Mouse (Mus musculus): ENCODE data around the gene Igfbp7. TPM values are rescaled to one million over a fixed set of nuclear protein-coding genes. Genes with fewer than 3 reads are reported as not detected.

The Igfbp7 gene
- polyA plus RNA-seq, 1 experiment from 2014 or later = 5.1 TPM

DNA sequence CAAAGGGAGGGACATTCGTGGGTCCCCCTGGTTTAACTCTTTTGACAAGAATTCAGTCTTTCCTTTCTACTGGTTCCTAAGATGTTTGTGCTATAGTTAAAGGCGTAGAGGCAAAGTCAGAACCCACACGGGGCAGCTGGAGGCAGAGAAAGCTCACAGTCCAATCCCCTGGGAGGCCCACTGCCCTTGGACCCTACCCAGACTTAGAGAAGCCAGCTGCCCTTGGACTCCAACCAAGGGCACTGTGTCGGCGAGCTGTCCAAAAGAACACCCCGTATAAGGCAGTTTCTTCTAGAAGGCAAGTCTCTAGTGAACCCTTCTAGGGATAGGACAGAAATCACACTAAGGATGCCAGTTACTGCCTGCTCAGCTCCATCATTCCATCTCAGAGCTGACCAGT lies 7.0 kb downstream of the Igfbp7 start:
- no peak for DNase-seq (ENCODE audit: extremely low spot score, low spot score)
- Histone ChIP-seq H3K9me3 (peaks cover 5% of the 10 kb centered on the region; the same call in 1 of the 2 replicates), H3K27me3 (ENCODE audit: poor library complexity, severe bottlenecking) (peaks cover 36% of the 10 kb centered on the region), H3K27ac (no peak overlapping the region), H3K4me3 (no peak overlapping the region), H3K36me3 (replicated peaks) (no peaks in the 10 kb centered on the region), H3K4me1 (peaks cover 32% of the 10 kb centered on the region)
- WGBS = 91% methylated on average over 6 of the region's 6 CpGs

DNA sequence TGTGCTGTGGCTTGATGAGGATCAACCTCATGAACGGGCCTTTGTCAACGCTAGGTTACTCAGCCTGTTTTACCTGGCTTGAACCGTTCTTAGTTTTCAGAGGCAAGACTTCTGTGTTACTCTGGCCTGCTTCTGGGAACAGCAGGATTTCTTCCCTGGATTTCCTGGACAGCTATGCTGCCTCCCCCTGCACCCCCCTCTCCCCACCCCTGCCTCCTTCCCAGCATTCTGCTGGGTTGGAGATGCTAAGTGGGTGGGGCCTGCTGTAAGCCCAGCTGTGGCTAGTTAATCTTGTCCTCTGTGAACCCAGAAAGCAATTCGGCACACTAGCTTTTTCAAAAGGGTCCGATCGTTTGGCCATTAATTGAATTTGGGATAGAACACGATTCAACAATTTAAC lies 7.7 kb downstream of the Igfbp7 start:
- no peak for DNase-seq (ENCODE audit: extremely low spot score, low spot score)
- Histone ChIP-seq H3K27ac (no peak overlapping the region), H3K9me3 (no peaks in the 10 kb centered on the region), H3K4me1 (peaks cover 36% of the 10 kb centered on the region), H3K36me3 (replicated peaks) (no peaks in the 10 kb centered on the region), H3K4me3 (no peak overlapping the region), H3K27me3 (ENCODE audit: poor library complexity, severe bottlenecking) (peaks cover 29% of the 10 kb centered on the region)
- WGBS = 85% methylated on average over 7 of the region's 7 CpGs

DNA sequence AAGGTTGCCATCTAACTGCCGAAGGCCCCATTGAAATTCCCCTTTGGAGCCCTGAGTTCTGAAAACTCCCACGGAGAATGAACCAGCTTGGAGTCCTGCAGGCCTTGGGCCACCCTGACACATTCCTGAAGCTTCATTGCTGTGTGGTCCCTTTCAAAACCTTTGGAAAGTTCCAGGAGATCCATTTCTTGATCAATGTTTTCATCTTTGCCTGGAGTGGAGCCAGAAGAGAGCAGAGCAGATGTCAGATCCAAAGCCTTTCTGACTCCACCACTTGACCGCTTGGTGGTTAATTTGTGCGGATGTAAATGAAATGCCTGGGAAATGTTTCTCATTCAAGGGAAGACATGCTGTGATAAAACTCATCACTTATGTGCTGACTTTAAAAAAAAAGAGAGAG lies 8.8 kb downstream of the Igfbp7 start:
- DNase-seq (ENCODE audit: extremely low spot score, low spot score) = no peak
- no peak overlapping the region for H3K4me3 ChIP-seq
- H3K36me3 ChIP-seq (replicated peaks) = no peaks in the 10 kb centered on the region
- peaks cover 19% of the 10 kb centered on the region for H3K27me3 ChIP-seq (ENCODE audit: poor library complexity, severe bottlenecking)
- 76% methylated on average over 4 of the region's 4 CpGs for WGBS
- peaks cover 39% of the 10 kb centered on the region for H3K4me1 ChIP-seq
- no peak overlapping the region for H3K27ac ChIP-seq
- no peaks in the 10 kb centered on the region for H3K9me3 ChIP-seq

DNA sequence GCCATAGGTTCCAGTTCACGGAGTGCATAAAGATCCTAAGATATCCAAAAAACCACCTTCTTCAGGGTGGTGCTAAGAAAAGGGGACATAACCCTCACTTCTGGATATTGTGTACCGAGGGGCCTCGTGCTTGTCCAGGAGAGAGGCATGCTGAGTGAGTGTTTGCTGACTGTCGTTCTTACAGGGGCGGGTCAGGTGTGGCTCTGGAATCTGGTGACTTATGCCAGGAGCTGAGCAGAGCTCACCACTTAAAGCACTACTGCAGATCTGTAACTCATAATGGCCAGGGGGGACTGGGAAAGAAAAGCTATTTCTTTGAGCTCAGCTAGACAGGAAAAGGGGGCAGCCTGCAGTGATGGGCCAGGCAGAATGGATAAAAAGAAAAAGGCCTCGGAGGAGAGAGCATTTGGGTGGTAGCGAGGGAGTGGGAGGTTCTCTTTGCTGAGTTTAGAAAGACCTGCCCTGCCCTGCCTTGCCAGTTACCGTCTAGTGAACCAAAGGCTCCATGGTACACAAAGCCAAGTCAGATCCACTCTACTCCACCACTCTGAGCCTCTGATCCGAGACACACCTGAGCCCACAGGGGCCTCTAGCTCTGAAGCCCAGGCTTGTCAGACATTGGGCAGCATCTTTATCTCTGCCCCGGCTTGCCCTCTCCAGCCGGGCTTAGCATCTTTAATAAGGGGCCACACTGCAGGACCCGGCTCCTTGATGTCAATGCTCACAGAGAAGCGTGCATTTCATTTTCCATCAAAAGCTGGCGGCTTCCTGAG lies 9.4 kb downstream of the Igfbp7 start:
- no peak for DNase-seq (ENCODE audit: extremely low spot score, low spot score)
- Histone ChIP-seq H3K4me3 (no peak overlapping the region), H3K4me1 (peaks cover 42% of the 10 kb centered on the region), H3K36me3 (replicated peaks) (no peaks in the 10 kb centered on the region), H3K27me3 (ENCODE audit: poor library complexity, severe bottlenecking) (peaks cover 18% of the 10 kb centered on the region), H3K27ac (peak overlapping the region; percentile 20; the same call in 1 of the 2 replicates), H3K9me3 (no peaks in the 10 kb centered on the region)
- 71% methylated on average over 14 of the region's 14 CpGs for WGBS

DNA sequence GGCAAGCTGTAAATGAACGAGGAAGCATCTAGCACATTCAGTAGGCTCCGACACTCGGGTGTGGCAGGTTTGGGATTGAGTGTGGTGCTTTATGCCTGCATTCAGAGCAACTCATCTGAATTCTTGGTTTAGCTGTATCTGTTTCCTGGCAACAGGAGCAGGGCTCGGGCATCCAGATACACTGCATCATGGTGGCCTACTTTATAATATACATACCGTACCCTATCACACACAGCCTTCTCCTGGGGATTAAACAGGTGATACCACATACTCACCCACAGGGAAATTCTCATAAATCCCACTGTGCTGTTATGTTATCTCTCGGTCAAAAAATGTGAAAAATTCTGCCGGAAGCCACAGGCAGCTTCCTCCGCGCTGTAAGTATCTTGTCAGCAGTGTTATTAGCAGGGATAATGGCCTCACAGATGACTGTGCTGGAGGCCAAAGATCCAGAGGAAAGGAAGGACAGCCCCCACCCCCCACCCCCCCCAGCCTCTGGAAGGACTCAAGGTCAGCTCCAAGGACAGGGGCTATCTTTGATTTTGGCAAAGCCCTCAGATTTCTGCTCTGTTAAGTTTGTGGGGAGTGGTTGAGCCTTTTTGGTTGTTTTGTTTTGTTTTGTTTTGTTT lies 13.7 kb downstream of the Igfbp7 start:
- peaks cover 37% of the 10 kb centered on the region for H3K4me1 ChIP-seq
- DNase-seq (ENCODE audit: extremely low spot score, low spot score) = no peak
- H3K9me3 ChIP-seq = no peaks in the 10 kb centered on the region
- no peaks in the 10 kb centered on the region for H3K36me3 ChIP-seq (replicated peaks)
- H3K27ac ChIP-seq = no peak overlapping the region
- peaks cover 9% of the 10 kb centered on the region for H3K27me3 ChIP-seq (ENCODE audit: poor library complexity, severe bottlenecking)
- 84% methylated on average over 9 of the region's 9 CpGs for WGBS
- H3K4me3 ChIP-seq = no peak overlapping the region

DNA sequence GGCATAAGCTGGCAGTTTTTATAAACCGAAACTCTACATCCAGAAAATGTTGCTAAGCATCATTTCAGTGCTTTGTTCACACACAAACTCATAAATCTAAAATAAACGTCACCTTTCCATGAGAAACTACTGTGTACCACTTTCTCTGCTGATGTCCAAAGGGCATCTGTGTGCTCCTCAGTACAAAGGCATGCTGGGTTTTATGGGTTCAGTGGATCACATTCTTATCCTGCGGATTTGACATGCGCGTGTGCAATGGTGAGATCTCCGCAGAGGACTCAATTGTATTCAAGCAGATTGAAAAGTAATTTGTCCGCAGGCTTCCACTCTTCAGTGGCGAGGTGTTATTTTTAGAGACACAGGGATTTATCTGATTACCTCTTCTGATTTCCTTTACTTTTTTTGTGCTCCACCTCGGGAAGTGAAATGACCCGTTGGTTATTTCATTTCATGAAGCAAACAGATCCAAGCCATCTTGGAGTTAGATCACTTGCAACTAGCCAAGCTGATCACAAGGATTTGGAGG lies 14.7 kb downstream of the Igfbp7 start:
- no peak overlapping the region for H3K27ac ChIP-seq
- H3K4me1 ChIP-seq = peaks cover 27% of the 10 kb centered on the region
- H3K27me3 ChIP-seq (ENCODE audit: poor library complexity, severe bottlenecking) = no peaks in the 10 kb centered on the region
- WGBS = 88% methylated on average over 10 of the region's 10 CpGs
- no peak overlapping the region for H3K4me3 ChIP-seq
- no peaks in the 10 kb centered on the region for H3K36me3 ChIP-seq (replicated peaks)
- H3K9me3 ChIP-seq = no peaks in the 10 kb centered on the region
- DNase-seq (ENCODE audit: extremely low spot score, low spot score) = no peak

DNA sequence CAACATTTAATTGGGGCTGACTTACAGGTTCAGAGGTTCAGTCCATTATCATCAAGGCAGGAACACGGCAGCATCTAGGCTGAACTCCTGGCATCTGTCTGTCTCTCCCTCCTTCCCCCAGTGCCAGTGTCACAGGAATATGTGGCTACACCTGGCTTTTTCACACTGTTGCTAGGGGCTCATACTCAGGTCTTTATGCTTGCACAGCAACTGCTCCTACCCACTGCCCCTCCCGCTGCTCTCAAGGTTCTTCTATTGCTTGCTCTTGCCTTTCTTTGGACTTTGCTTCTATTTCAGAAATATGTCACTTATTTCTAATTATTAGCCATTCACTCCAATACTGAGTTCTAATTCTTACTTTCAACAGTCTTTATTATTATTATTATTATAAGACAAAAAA lies 17.6 kb downstream of the Igfbp7 start:
- Histone ChIP-seq H3K36me3 (replicated peaks) (no peaks in the 10 kb centered on the region), H3K27me3 (ENCODE audit: poor library complexity, severe bottlenecking) (no peaks in the 10 kb centered on the region), H3K4me3 (no peak overlapping the region), H3K27ac (no peak overlapping the region), H3K4me1 (peaks cover 6% of the 10 kb centered on the region; the same call in 1 of the 2 replicates), H3K9me3 (no peaks in the 10 kb centered on the region)
- DNase-seq (ENCODE audit: extremely low spot score, low spot score) = no peak
- WGBS = 85% methylated on average over 2 of the region's 2 CpGs

DNA sequence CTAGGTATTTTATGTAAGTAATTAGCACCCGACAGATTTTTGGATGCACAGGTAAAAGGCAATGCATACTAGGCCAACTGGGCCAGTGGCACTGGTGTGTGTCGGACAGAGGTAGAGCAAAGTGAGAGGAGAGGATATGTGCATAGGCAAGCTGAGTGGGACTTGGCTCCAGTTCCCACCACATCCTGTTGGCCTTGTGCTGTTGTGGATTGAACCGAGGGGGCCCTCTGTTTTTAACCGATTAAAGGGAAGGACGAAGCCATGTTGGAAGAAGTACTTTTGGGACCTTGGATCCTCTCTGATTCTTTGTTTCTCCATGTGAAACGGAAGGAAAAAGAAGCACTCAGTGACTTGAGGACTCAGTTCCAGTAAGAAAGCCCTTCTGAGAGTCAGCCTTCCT lies 19.5 kb downstream of the Igfbp7 start:
- no peaks in the 10 kb centered on the region for H3K27me3 ChIP-seq (ENCODE audit: poor library complexity, severe bottlenecking)
- H3K4me1 ChIP-seq = peaks cover 7% of the 10 kb centered on the region; the same call in 1 of the 2 replicates
- no peaks in the 10 kb centered on the region for H3K9me3 ChIP-seq
- DNase-seq (ENCODE audit: extremely low spot score, low spot score) = no peak
- H3K27ac ChIP-seq = no peak overlapping the region
- no peaks in the 10 kb centered on the region for H3K36me3 ChIP-seq (replicated peaks)
- H3K4me3 ChIP-seq = no peak overlapping the region
- WGBS = 88% methylated on average over 6 of the region's 6 CpGs

DNA sequence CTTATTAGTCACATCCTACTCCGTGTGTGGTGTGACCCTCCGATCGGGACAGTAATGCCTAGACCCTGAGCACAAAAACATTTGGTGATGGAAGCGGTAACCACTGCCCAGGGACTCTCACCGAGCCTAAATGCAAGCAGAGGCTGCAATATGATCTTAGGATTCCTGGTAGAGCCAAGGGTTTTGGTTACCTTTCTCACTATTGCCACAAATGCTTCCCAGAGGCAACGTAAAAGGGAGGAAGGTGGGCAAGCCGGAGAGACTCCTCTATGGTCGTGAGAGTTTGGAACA lies 20.5 kb downstream of the Igfbp7 start:
- Histone ChIP-seq H3K27me3 (ENCODE audit: poor library complexity, severe bottlenecking) (no peaks in the 10 kb centered on the region), H3K27ac (no peak overlapping the region), H3K4me1 (peaks cover 8% of the 10 kb centered on the region; the same call in 1 of the 2 replicates), H3K36me3 (replicated peaks) (no peaks in the 10 kb centered on the region), H3K4me3 (no peak overlapping the region), H3K9me3 (no peaks in the 10 kb centered on the region)
- 92% methylated on average over 8 of the region's 8 CpGs for WGBS
- no peak for DNase-seq (ENCODE audit: extremely low spot score, low spot score)

DNA sequence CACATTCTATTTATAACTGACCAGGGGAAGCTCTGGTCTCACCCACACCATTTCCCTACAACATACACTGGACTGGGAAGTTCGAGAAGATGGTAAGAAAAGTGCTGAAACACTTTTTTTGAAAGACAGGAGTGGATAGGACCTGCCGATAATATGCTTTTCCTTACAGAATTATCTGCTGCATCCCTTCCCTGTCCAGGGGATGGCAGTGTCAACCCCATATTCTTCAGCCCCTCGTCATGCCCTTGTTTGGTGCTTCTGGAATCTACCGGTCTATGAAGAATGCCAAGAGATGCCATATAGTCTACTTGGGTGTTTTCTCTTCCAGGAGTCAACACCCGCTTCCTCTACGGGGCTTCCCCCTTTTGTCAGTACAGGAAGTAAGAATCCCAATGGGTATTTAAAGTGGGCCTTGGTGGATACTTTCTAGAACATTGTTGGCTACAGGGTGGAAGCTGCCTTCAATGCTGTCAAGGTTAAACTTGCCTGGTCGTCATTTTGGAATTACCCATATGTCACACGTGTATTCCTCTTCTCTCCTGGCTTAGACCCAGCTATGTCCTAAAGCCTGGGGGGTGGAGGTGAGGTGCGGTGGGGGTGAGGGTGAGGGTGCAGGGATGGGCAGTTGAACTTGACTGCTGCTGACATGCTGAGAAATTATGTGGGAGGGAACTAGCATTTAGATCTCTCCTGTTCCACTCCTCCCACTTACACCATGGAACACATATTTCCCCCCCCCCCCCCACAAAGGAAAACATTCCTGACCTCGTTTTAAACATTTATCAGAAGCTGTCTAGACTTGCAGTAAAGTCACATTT lies 21.0 kb downstream of the Igfbp7 start:
- Histone ChIP-seq H3K4me1 (peaks cover 12% of the 10 kb centered on the region; the same call in 1 of the 2 replicates), H3K4me3 (no peak overlapping the region), H3K9me3 (no peaks in the 10 kb centered on the region), H3K27ac (no peak overlapping the region), H3K36me3 (replicated peaks) (no peaks in the 10 kb centered on the region), H3K27me3 (ENCODE audit: poor library complexity, severe bottlenecking) (no peaks in the 10 kb centered on the region)
- WGBS = 84% methylated on average over 10 of the region's 10 CpGs
- no peak for DNase-seq (ENCODE audit: extremely low spot score, low spot score)

DNA sequence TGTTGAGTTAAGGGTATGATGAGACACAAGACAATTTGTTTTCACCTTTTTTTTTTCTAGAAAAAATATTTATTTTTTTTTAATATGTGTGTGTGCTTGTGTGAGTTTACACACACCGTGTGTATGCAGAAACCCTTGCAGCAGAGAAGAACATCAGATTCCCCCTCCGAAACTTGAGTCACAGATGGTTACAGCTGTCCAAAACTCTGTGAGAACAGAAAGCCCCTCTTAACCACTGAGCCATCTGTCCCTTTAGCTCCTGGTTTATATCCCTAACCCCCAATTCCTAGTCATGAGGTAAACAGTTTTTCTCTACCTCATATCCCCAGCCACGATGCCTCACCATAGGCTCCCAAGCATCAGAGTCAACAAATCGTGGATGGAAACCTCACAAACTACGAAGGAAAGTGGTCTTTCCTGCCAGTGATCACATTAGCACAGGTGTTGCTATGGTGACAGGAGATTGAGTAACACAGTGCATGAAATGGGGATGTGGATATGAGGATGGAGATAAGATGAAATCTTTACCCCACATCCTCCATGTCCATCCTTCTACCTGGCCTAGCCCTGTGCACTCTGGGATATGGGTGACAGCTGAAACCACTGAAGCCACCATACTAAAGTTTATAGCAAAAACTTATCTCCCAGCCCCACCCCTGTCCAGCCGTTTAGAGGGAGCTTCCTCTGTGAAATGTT lies 21.8 kb downstream of the Igfbp7 start:
- Histone ChIP-seq H3K4me1 (peaks cover 18% of the 10 kb centered on the region; the same call in 1 of the 2 replicates), H3K36me3 (replicated peaks) (no peaks in the 10 kb centered on the region), H3K27ac (no peak overlapping the region), H3K27me3 (ENCODE audit: poor library complexity, severe bottlenecking) (no peaks in the 10 kb centered on the region), H3K4me3 (no peak overlapping the region), H3K9me3 (no peaks in the 10 kb centered on the region)
- DNase-seq (ENCODE audit: extremely low spot score, low spot score) = no peak
- WGBS = 91% methylated on average over 6 of the region's 6 CpGs

DNA sequence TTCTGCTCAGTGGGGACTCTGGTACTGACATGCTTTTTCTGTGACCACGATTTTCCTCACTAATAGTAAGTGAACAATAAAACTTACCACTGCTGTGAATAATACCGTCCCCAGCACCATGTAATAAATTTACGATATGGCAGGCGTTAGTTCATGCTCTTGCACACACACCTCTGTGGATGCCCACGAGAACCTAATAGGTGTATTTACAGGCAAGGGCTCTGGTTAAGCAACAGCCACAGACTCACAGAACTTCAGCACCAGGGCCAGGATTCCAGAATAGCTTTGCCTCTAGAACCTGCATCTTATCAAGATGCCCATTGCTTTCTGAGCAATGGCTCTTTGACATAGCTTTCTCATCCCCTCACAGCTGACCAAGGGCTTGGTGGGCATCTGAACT lies 22.6 kb downstream of the Igfbp7 start:
- H3K27me3 ChIP-seq (ENCODE audit: poor library complexity, severe bottlenecking) = no peaks in the 10 kb centered on the region
- peaks cover 18% of the 10 kb centered on the region; the same call in 1 of the 2 replicates for H3K4me1 ChIP-seq
- WGBS = 91% methylated on average over 5 of the region's 5 CpGs
- H3K36me3 ChIP-seq (replicated peaks) = no peaks in the 10 kb centered on the region
- no peak for DNase-seq (ENCODE audit: extremely low spot score, low spot score)
- H3K27ac ChIP-seq = no peak overlapping the region
- H3K9me3 ChIP-seq = no peaks in the 10 kb centered on the region
- H3K4me3 ChIP-seq = no peak overlapping the region

Data from forebrain, embryonic 10.5 days (tissue).